Mouse (Mus musculus) urinary bladder, postnatal 25 days (tissue): ENCODE data around the gene Cpne6.
A peak's percentile ranks its signal among the peaks of the same experiment; 100 is the strongest.

Source experiments
- DNase-seq: peaks from one replicate; pipeline ENCODE4 v3.0.0; 2022; ENCODE audit warnings: low spot score

Cpne6 gene

DNA sequence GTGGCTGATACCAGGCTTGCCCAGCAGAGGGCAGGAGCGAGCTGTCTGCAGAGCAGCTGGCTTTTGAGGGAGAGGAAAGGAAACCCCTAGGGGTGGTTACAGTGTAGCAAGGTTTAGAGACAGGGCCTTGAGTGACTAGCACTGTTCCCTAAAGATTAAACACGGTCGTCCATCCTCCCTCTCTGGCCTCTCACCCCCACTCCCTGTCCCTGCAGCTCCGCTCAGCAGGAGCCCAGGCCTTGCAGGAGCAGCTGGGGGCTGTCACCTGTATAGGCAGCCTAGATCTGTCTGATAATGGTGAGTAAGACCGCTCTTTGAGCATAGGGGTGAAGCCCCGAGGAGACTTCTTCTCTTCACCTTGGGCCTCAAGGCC is 12.8 kb upstream of the Cpne6 start:
- DNase-seq: peak; percentile 90

DNA sequence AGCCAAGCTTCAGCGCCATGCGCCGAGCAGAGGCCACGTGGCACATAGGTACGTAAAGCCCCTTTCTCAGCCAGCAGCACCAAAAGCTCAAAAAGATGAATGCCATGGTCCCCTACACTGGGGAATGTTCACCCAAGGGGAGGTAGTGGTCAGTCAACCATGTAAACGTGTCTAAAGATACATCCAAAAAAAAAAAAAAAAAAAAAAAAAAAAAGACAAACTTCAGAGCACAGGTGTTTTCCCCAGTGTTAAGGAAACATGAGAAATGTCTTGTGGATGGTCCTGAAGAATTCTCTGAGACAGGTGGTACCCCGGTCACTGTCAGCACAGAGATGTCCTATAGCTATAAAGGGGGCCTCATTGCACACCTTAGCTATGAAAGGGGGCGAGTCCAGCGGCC is 4.6 kb upstream of the Cpne6 start:
- DNase-seq: no peak

DNA sequence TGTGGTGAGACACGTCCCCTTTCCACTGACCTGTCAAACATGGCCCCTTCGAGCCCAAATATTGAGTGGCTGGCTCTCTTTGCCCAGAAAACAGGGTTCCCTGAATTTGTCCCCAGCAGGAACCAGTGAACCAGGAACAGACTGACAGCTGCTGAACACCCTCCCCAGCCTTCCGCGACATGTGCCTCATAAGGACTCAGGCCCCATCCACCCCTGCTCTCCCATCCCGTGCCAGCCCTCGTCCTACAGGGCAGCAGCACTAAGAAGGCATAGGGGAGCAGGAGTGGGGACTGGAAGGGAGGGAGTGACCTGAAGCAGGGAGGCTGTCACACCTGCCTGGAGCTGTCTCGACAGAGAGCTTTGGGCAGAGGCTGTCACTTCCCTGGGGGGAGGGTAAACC is 2.4 kb upstream of the Cpne6 start:
- no peak for DNase-seq

DNA sequence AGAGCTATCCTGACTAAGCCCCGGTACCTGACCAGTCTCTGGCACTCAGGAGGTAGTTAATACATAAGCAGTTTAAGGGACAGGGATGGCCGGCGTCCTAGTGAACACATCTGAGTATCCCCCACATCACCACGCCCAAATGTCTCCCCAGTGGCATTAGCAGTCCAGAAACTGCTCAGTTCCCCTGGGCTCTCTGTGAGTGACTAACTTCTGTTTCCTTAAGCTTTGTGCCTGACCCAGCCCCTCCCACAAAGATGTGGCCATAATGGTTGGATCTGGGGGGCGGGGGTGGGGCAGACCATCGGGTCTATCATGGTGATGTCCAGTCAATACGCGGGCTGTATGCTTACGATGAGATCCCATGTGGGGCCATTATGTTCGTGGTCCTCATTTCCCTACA is 705 bp upstream of the Cpne6 start:
- no peak for DNase-seq

DNA sequence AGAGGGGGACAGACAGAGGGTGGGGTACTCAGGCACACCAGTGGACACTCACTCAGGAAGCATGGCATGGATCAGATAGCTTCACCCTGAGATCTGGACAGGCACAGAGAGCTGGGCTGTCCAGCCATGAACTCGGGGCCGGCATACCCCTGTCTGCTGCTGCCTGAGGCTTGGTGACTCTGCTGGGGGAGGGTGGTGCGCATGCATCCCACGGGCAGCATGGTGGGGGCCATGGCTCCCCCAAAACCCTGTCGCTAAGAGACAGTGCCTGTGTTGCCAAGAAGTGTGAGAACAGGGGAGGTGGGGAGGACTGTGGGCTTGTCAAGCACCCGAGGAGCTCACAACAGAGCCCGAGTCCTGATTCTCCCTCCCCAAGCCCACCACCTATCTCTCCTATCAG is 792 bp downstream of the Cpne6 start:
- no peak for DNase-seq

DNA sequence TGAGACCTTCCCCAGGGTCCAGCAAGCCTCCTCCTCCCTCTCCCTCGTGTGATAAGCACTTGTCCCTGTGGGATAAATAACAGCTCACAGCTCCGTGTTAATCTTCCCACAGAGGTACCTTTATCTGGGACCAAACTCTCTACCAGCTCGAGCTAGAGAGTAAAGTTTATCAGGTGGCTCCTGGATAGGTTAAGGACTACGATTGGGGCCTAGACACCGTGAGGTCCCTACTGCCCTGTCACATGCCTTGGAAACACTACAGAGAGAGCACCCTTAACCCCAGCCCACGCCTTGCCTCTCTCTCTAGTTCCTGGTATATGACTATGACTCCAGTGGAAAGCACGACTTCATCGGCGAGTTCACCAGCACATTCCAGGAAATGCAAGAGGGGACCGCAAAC is 3.7 kb downstream of the Cpne6 start:
- no peak for DNase-seq

DNA sequence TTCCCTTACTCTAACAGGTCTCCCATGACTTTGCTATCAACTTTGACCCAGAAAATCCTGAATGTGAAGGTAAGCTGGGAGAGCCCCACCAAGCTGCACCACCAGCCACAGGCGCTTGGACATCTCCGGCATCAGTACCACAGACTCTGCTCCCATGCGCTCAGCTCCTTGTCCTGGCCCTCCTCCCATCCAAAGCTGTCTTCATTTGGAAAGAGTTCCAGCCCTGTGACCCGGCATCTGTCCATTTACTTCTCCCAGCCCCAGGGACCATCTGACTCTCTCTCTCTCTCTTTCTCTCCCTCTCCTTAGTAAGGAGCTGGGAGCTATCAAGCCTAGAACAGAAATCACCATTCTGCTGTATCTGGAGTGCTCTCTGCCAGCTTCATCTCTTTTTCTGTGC is 5.6 kb downstream of the Cpne6 start:
- no peak for DNase-seq

DNA sequence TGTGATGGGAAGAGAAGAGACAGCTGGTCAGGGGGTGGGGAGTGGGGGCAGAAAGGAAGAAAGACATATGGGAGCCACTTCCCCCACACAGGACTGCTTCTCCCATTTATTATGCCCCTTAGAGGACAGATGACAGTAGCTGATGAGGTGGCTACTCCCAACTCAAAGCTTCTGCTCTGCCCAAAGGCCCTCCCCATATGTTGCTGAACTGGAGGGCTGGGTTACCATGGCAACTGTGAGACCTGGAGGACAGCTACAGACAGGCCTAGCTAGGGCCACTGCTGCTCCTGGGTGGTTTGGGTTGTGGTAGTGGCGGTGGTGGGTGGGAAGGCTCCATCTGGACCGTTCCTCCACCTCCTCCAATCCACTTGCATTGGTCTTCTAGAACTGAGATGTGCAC is 8.7 kb downstream of the Cpne6 start:
- DNase-seq: no peak

DNA sequence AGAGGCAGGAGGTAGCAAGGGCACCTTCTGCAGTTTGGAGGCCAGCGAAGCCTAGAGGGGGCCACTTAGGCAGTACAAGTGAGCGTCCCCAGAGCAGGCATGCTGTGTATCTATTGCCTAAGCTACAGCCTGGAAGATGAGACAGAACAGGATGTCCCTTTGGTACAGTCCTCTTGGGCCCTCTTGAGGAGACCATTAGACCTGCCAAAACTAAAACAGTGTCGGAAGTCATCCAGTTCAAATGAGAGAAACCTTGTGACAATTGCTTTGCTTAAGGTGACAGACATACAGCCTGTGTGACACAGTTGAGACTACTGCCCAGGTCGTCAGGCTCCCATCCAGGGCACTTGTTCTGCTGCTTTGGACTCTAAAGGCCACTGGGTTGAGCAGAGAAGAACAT is 9.4 kb downstream of the Cpne6 start:
- no peak for DNase-seq

DNA sequence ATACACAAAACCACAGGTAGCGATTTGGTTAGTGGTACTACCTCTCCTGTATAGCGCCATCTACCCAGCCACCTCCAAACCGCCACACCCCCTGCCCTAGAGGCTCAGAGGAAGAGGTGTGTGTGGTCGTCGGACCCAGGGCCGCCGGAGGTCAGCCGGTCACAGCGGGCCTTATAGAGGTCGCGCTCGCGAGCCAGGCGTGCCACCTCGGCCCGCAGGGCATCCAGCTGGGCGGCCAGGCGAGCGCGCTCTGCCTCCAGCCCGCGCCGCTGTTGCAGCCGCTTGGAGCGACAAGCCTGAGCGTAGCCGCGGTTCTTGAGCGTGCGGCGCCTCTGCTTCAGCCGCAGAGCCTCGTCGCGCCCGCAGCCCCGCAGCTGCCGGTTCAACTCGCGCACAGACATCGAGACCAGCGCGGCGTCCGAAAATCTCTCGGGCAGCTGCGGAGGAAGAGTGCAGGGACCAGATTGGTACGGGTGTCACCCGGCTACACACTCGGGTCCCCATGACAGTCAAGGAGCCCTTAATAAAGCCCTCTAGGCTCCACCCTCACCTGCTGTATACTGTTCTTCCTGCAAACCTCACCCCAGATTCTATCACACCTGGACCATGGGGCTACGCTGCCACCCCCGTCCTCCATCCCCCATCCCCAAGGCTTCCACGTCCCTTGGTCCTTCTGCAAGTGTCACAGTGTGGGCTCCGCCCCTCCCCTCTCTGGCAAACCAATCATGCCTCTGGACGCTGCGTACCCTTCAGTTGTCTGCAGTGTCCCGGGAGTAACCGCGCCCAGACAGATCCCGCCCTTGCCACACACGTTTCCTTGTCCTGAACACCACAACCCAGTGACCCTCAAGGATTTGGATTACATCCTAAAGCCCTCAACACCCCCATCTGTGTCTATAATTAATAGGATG is 10.5 kb downstream of the Cpne6 start:
- peak; percentile 20 for DNase-seq

DNA sequence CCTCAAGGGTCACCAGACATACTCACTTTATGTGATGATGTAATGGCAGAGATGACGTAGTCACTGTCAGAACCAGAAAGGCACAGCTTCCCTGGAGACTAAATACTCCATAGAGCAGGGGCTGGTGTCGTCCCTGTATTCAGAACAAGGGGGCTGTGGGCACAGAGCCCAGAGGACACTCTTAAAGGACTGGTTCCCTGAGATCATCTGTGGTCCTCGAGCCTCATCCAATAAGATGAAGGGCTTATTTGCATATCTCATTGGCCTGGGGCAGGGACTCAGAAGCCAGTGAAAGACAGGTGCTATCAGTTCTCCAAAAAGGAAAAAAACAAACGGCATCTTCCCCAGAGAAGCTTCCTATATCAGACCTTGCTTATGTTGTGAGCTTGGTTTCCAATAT is 13.8 kb downstream of the Cpne6 start:
- DNase-seq: no peak

DNA sequence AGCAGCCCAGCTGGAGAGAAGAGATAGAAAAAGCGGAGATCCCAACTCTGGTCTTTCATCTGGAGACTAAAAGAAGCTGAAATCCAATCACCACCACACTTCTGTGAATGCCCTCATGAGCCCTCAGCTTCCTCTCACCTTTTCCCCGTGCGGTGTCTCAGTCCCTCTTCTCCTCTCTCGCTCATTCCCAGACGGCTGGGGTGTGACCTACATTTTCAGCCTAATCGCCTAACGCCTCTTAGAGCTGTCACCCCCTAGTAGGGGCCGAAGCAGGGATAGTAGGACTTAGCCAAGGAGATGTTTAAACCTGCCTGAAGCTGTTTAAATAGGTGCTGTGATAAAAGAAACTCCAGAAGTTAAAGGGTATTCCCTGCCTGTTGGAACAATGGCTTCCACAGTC is 14.5 kb downstream of the Cpne6 start, which contains the start of gene Nrl:
TSS of gene Nrl (minus strand) at position 197 of the 400 bp plus-strand sequence.
- no peak for DNase-seq

DNA sequence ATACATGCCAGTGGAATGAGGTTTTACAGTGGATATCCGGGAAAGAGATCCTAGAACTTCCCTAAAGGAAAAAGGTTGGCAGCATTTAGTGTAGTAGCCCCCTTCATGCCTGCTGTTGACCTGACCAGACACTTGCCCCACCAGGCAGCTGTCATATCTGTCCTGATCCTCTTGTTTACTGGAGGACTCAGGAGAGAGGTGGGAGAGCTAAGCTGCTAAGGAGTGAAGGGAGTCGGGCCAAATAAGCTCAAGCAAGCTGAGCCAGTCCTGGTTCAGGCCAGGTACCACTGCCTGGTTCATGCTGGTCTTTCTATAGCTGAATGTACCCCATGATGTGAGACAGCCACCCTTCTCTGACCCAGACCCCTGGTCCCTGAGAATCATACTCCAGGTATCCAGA is 16.4 kb downstream of the Cpne6 start:
- no peak for DNase-seq

DNA sequence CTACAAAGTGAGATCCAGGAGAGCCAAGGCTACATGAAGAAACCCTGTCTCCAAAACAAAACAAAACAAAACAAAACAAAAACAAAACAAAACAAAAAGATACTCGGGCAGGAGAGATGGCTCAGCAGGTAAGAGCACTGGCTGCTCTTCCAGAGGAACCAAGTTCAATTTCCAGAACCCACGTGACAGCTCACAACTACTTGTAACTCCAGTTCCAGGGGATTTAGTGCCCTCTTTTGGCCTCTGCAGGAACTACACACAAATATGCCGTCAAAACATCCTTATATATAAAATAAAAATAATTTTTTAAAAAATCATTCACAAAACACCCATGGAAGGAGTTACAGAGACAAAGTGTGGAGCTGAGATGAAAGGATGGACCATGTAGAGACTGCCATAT is 17.7 kb downstream of the Cpne6 start:
- DNase-seq: no peak

DNA sequence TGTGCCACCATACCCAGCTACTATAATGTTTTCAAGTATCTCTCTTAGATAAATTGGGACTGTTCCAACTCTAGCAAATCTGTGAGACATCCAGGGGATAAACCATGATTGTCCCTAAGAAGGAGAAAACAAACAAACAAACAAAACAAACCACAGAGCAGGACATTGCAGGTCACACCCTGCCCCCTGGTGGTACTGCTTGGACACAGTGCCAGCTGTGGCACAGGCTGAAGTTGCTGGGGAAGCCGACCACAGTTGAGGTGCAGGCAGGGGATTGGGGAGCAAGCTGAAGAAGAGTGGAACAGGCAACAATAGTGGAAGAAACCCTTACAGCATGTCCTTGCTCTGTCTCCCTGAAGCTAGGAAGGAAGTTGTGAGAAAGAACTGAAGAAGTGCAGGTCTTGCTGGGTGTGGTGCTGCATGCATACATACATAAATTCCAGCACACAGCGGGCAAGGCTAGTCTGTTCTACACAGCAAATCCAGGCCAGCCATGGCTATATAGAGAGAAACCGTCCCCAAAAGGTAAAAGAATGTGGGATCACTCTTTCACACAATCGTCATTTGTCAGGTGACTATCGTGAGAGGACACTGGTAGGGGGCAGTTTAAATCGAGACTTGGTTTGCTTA is 26.0 kb downstream of the Cpne6 start:
- DNase-seq: peak; percentile 27

DNA sequence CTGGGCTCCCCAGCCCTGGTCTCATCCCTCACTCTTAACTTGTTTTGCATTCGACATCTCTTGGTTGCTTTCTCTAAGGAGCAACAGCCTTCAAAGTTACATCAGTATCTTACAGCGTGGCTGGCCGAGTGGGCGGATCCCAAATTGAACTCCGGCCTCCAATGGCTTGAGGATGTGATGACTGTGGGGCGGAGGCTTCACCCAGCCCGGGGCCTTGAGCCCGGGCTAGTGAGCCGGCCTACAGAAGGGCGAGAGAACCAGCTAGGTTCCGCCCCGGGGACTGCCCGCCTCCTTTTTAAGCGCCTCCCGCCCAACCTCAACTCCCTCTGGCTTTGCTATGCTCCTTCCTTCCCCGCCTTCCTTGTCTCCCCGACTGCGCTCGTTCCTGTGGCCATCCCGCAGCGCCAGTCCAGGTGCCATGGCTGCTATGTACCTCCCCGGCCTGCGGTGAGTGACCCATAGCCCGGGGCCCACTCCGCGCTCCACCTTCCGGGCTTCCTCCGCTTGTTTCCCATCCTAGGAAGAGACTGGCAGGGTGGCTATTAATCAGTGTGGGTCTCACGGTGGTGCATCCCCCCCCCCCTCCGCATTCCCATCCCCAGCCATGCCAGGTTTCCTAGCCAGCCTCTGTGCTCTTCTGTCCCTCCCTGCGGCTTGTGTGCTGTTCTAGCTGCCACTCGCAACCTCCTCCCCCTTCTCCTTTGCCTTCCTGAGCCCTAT is 30.0 kb downstream of the Cpne6 start, which contains the start of gene Pck2:
TSS of gene Pck2 (plus strand) at position 200 of the 720 bp plus-strand sequence.
- DNase-seq: peak; percentile 73

DNA sequence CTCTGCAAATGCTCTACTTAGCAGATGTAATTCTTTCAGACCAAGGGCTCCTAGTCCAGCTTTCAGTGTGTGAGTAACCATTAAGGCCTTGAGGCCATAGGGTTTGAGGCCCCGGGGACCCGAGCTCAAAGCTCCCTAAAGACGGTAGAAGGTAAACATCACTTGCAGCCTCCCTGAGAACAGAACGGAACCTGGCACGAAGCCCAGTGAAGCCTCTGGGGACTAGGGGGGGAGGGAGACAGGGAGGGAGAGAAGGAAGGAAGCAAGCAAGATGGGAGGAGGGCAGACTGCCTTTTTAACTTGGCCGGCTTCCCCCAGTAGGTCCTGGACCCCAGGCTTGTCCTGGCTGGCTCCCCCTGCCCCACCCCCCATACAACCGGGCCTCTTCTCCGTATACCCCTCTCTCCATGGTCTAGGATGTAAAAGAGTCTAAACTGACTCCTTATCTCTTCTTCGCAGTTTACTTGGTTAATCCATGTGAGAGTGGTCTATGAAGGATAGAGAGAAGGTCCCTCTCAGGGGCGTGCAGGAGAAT is 30.6 kb downstream of the Cpne6 start:
- DNase-seq: peak; percentile 75

DNA sequence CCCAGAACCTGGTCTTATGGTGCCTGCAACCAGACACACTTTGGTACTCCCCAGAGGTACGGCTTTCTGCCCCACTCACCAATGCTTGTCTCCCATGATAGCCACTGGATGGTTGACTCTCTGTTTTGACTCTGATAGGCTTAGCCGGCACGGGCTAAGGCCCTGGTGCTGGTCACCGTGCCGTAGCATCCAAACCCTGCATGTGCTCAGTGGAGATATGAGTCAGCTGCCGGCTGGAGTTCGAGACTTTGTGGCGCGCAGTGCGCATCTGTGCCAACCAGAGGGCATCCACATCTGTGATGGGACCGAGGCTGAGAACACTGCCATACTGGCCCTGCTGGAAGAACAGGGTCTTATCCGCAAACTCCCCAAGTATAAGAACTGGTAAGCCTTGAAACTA is 32.0 kb downstream of the Cpne6 start:
- no peak for DNase-seq

DNA sequence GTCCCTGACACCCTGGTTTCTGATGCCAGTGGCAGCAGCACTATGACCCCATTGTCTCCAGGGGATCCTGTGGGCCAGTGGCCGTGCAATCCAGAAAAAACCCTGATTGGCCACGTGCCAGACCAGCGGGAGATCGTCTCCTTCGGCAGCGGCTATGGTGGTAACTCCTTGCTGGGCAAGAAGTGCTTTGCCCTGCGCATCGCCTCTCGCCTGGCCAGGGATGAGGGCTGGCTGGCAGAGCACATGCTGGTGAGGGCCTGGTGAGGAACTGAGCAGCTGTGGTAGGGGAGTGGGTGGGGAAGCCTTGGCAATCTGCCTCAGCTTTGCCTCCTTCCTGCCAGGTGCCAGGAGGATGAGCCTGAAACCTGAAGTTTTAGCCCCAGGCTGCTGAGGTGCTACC is 34.1 kb downstream of the Cpne6 start:
- no peak for DNase-seq

DNA sequence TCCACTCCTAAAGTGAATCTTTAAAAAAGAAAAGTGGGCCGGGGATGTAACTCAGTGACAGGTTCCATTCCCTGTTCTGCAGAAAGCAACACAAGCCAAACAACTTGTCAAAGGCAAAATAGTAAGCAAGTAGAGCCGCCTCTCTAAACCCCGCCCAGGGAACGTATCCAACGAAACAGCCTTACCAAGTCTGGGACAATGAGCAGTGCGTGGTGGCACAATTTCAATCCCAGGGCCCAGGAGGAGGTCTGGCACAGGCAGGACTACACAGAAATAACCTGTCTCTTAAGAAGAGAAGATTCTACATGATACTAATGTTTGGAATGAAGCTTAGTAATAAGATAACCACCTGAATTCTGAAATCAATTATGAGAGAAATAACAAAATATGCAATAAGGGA is 39.9 kb downstream of the Cpne6 start:
- no peak for DNase-seq

DNA sequence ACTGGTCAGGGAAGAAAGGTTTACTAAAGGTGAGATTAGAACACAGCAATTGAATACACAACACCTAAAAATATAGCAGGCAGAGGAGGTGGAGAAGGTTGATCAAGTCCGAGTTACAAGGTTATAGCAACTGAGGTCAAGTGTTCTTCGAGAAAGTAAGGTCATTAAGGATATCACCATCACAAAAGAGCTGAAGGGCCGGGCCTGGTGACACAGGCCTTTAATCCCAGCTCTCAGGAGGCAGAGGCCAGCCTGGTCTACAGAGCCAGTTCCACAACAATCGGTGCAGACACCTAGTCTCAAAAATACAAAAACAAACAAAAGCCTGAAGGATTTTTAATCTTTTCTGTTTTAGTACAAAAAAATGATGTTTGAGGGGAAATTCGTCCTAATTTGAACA is 41.1 kb downstream of the Cpne6 start:
- no peak for DNase-seq

DNA sequence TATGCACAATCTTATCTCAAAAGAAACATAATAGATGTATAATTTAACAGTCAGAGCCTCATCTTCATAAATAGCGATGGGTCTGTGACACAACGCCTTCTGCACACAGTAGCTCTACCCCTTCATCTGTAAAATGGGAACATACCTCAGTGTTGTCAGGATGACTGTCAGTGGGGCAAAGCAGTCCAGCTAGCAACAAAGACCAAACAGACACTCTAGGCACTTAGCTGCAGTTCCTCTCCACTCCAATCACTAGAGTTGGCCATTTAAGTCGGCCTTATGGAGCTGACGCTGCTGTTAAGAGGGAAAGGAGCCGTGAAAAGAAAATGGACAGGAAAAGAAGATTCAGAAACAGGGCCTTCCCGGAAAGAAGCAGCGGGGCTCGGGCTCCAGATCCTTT is 41.5 kb downstream of the Cpne6 start:
- DNase-seq: no peak

DNA sequence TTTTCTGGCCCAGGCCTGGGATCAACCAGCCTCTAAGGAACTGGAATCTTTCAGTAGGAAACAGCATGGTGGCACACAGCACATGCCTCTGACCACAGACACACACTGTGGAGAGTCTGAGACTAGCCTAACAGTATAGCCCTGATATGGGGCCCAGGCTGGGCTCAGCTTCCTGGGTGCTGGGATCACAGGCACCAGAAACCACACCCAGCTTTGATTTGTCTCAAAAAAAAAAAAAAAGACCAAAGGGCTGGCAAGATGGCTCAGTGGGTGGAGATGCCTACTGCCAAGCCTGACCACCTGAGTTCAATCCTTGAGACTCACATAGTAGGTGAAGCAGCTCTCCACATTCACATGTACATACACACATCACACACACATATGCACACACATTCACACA is 44.4 kb downstream of the Cpne6 start:
- DNase-seq: no peak
